Mouse (Mus musculus) midbrain, embryonic 11.5 days (tissue): ENCODE data around the gene Anapc5. TPM values are rescaled to one million over a fixed set of nuclear protein-coding genes. Genes with fewer than 3 reads are reported as not detected.

Experiments
- ATAC-seq: fragments of 200-750 bp; cut with Nextera tagmentation; 2 replicates; pipeline ENCODE4 v1.8.0; 2017; ENCODE audit warnings: moderate TSS enrichment, moderate library complexity; ENCODE audit not compliant: low FRiP score
- DNase-seq: peaks from one replicate; pipeline ENCODE4 v3.0.0; 2015; ENCODE audit warnings: low spot score; ENCODE audit errors: missing footprints
- H3K27ac ChIP-seq: fragments of 300-500 bp; sonication (generic); 2 replicates; pipeline ENCODE4 v1.5.1; 2014; ENCODE audit warnings: low read depth, low read length
- H3K27me3 ChIP-seq: fragments of 300-500 bp; sonication (generic); 2 replicates; pipeline ENCODE4 v1.6.1; 2014; ENCODE audit warnings: mild to moderate bottlenecking, low read length, moderate library complexity, mixed read lengths; ENCODE audit not compliant: control insufficient read depth, insufficient read depth
- H3K36me3 ChIP-seq: fragments of 300-500 bp; sonication (generic); 2 replicates; pipeline ENCODE4 v1.6.1; 2014; ENCODE audit warnings: mild to moderate bottlenecking, low read length, moderate library complexity, mixed read lengths; ENCODE audit not compliant: control insufficient read depth, insufficient read depth
- H3K4me1 ChIP-seq: fragments of 300-500 bp; sonication (generic); 2 replicates; pipeline ENCODE4 v1.6.1; 2014; ENCODE audit warnings: low read length; ENCODE audit not compliant: control insufficient read depth, insufficient read depth
- H3K4me2 ChIP-seq: fragments of 300-500 bp; sonication (generic); 2 replicates; pipeline ENCODE4 v1.6.1; 2014; ENCODE audit warnings: mild to moderate bottlenecking, moderate library complexity
- H3K4me3 ChIP-seq: fragments of 300-500 bp; sonication (generic); 2 replicates; pipeline ENCODE4 v1.5.1; 2014; ENCODE audit warnings: low read depth, low read length
- H3K9ac ChIP-seq: fragments of 300-500 bp; sonication (generic); 2 replicates; pipeline ENCODE4 v1.6.1; 2014; ENCODE audit warnings: low read length
- H3K9me3 ChIP-seq: fragments of 300-500 bp; sonication (generic); 2 replicates; pipeline ENCODE4 v1.6.1; 2016; ENCODE audit warnings: low read length; ENCODE audit not compliant: control insufficient read depth
- WGBS: fragments of 180-500 bp; shearing (Covaris S2); extraction: QIAGEN DNeasy Blood & Tissue Kit; methylation state at CpG from one replicate; pipeline ENCODE4 v1.1.7; 2014; 5-methylcytosine and 5-hydroxymethylcytosine counted together
- polyA plus RNA-seq: library from polyadenylated mRNA; unstranded; fragments of >200 nt; fragmentation: Nextera tagmentation; extraction: Ambion mirVana; gene quantifications from 2 replicates; pipeline ENCODE4 v1.2.1, GENCODE M21; 2014

Gene Anapc5
- polyA plus RNA-seq, 1 experiment from 2014 or later, result 497 TPM

- DNase-seq (no peak), ATAC-seq (no peak)
- Histone ChIP-seq H3K4me1 (no peaks in the 10 kb centered on the region), H3K4me3 (no peak overlapping the region), H3K9me3 (no peaks in the 10 kb centered on the region), H3K27me3 (no peaks in the 10 kb centered on the region), H3K27ac (no peak overlapping the region), H3K9ac (no peak overlapping the region), H3K4me2 (no peak overlapping the region), H3K36me3 (peaks cover 22% of the 10 kb centered on the region)
- WGBS, result 74% methylated on average over 3 of the region's 3 CpGs
These were observed 15.6 kb downstream of the Anapc5 start for GRCm38 (mm10) chr5:122805503-122805902.

- Histone ChIP-seq H3K4me2 (no peak overlapping the region), H3K4me3 (no peak overlapping the region), H3K27ac (no peak overlapping the region), H3K27me3 (no peaks in the 10 kb centered on the region), H3K9me3 (no peaks in the 10 kb centered on the region), H3K9ac (no peak overlapping the region), H3K36me3 (peaks cover 43% of the 10 kb centered on the region), H3K4me1 (no peaks in the 10 kb centered on the region)
- 93% methylated on average over 9 of the region's 9 CpGs for WGBS
- DNase-seq, result no peak
- no peak for ATAC-seq
These were observed 18.4 kb downstream of the Anapc5 start for GRCm38 (mm10) chr5:122802706-122803105.

- Histone ChIP-seq H3K4me3 (no peak overlapping the region), H3K4me2 (no peak overlapping the region), H3K27ac (no peak overlapping the region), H3K9me3 (no peaks in the 10 kb centered on the region), H3K4me1 (no peaks in the 10 kb centered on the region), H3K27me3 (no peaks in the 10 kb centered on the region), H3K36me3 (peaks cover 48% of the 10 kb centered on the region), H3K9ac (no peak overlapping the region)
- 94% methylated on average over 8 of the region's 8 CpGs for WGBS
- DNase-seq, result no peak
- no peak for ATAC-seq
These were observed 19.5 kb downstream of the Anapc5 start for GRCm38 (mm10) chr5:122801684-122802083.

- WGBS, result 95% methylated on average over 13 of the region's 13 CpGs
- Histone ChIP-seq H3K4me1 (no peaks in the 10 kb centered on the region), H3K27me3 (no peaks in the 10 kb centered on the region), H3K4me2 (no peak overlapping the region), H3K9me3 (no peaks in the 10 kb centered on the region), H3K4me3 (no peak overlapping the region), H3K27ac (no peak overlapping the region), H3K9ac (no peak overlapping the region), H3K36me3 (peaks cover 40% of the 10 kb centered on the region)
- DNase-seq (no peak), ATAC-seq (no peak)
These were observed 20.7 kb downstream of the Anapc5 start for GRCm38 (mm10) chr5:122800345-122801010.

- H3K36me3 ChIP-seq, result peaks cover 40% of the 10 kb centered on the region
- no peak overlapping the region for H3K9ac ChIP-seq
- H3K4me1 ChIP-seq, result no peaks in the 10 kb centered on the region
- no peaks in the 10 kb centered on the region for H3K27me3 ChIP-seq
- no peak overlapping the region for H3K27ac ChIP-seq
- H3K9me3 ChIP-seq, result no peaks in the 10 kb centered on the region
- H3K4me3 ChIP-seq, result no peak overlapping the region
- no peak overlapping the region for H3K4me2 ChIP-seq
- 92% methylated on average over 17 of the region's 17 CpGs for WGBS
- ATAC-seq, result no peak
- no peak for DNase-seq
These were observed 21.5 kb downstream of the Anapc5 start for GRCm38 (mm10) chr5:122799379-122800344.

GRCm38 (mm10) chr5:122798557-122799378 is 22.4 kb downstream of the Anapc5 start:
- Histone ChIP-seq H3K4me2 (no peak overlapping the region), H3K9me3 (no peaks in the 10 kb centered on the region), H3K4me1 (no peaks in the 10 kb centered on the region), H3K36me3 (peaks cover 43% of the 10 kb centered on the region), H3K27ac (no peak overlapping the region), H3K27me3 (no peaks in the 10 kb centered on the region), H3K4me3 (no peak overlapping the region), H3K9ac (no peak overlapping the region)
- DNase-seq (no peak), ATAC-seq (no peak)
- 88% methylated on average over 17 of the region's 17 CpGs for WGBS

- H3K4me2 ChIP-seq, result no peak overlapping the region
- WGBS, result 91% methylated on average over 3 of the region's 3 CpGs
- H3K4me3 ChIP-seq, result no peak overlapping the region
- peaks cover 47% of the 10 kb centered on the region for H3K36me3 ChIP-seq
- DNase-seq (no peak), ATAC-seq (no peak)
- no peaks in the 10 kb centered on the region for H3K4me1 ChIP-seq
- H3K9ac ChIP-seq, result no peak overlapping the region
- no peaks in the 10 kb centered on the region for H3K27me3 ChIP-seq
- no peaks in the 10 kb centered on the region for H3K9me3 ChIP-seq
- H3K27ac ChIP-seq, result no peak overlapping the region
These were observed 23.3 kb downstream of the Anapc5 start for GRCm38 (mm10) chr5:122797866-122798265.

- Histone ChIP-seq H3K4me2 (no peak overlapping the region), H3K27me3 (no peaks in the 10 kb centered on the region), H3K36me3 (peaks cover 24% of the 10 kb centered on the region), H3K4me1 (peaks cover 3% of the 10 kb centered on the region; the same call in 1 of the 2 replicates), H3K9ac (no peak overlapping the region), H3K4me3 (no peak overlapping the region), H3K27ac (no peak overlapping the region), H3K9me3 (no peaks in the 10 kb centered on the region)
- no peak for DNase-seq
- WGBS, result 91% methylated on average over 2 of the region's 2 CpGs
- ATAC-seq, result no peak
These were observed 32.4 kb downstream of the Anapc5 start for GRCm38 (mm10) chr5:122788696-122789095.
